Mouse (Mus musculus): ENCODE results near the gene Hat1.

Gene Hat1

GRCm38 (mm10) chr2:71376433-71376906 is 12.3 kb upstream of the Hat1 start:
- peak; percentile 93 for DNase-seq (ENCODE audit: low read depth, low spot score)

- peak; percentile 80 for DNase-seq (ENCODE audit: low read depth, low spot score)
These were observed 11.3 kb upstream of the Hat1 start for GRCm38 (mm10) chr2:71377426-71377825.

GRCm38 (mm10) chr2:71381962-71382361 is 6.8 kb upstream of the Hat1 start:
- DNase-seq (ENCODE audit: low read depth, low spot score): no peak

GRCm38 (mm10) chr2:71383890-71384289 is 4.9 kb upstream of the Hat1 start:
- DNase-seq (ENCODE audit: low read depth, low spot score): no peak

GRCm38 (mm10) chr2:71387766-71388165 is 992 bp upstream of the Hat1 start:
- no peak for DNase-seq (ENCODE audit: low read depth, low spot score)

- peak; percentile 67 for DNase-seq (ENCODE audit: low read depth, low spot score)
These were observed 1.1 kb downstream of the Hat1 start for GRCm38 (mm10) chr2:71389864-71390263.

- DNase-seq (ENCODE audit: low read depth, low spot score): peak; percentile 24
These were observed 16.9 kb downstream of the Hat1 start for GRCm38 (mm10) chr2:71405613-71406012.

- no peak for DNase-seq (ENCODE audit: low read depth, low spot score)
These were observed 30.1 kb downstream of the Hat1 start for GRCm38 (mm10) chr2:71418760-71419280.

GRCm38 (mm10) chr2:71419408-71419807 is 30.6 kb downstream of the Hat1 start:
- DNase-seq (ENCODE audit: low read depth, low spot score): no peak

- DNase-seq (ENCODE audit: low read depth, low spot score): no peak
These were observed 32.2 kb downstream of the Hat1 start for GRCm38 (mm10) chr2:71420895-71421425.

GRCm38 (mm10) chr2:71424545-71424944 is 35.8 kb downstream of the Hat1 start:
- DNase-seq (ENCODE audit: low read depth, low spot score): no peak

- no peak for DNase-seq (ENCODE audit: low read depth, low spot score)
These were observed 46.7 kb downstream of the Hat1 start for GRCm38 (mm10) chr2:71435440-71435839.

- DNase-seq (ENCODE audit: low read depth, low spot score): no peak
These were observed 54.6 kb downstream of the Hat1 start for GRCm38 (mm10) chr2:71443376-71443775.

GRCm38 (mm10) chr2:71445536-71446196 is 56.9 kb downstream of the Hat1 start:
- DNase-seq (ENCODE audit: low read depth, low spot score): no peak

- DNase-seq (ENCODE audit: low read depth, low spot score): peak; percentile 72
These were observed 60.8 kb downstream of the Hat1 start for GRCm38 (mm10) chr2:71449604-71450003.

- DNase-seq (ENCODE audit: low read depth, low spot score): no peak
These were observed 63.0 kb downstream of the Hat1 start for GRCm38 (mm10) chr2:71451761-71452160.

- DNase-seq (ENCODE audit: low read depth, low spot score): peak; percentile 96
These were observed 64.6 kb downstream of the Hat1 start, which contains the start of gene Metap1d for GRCm38 (mm10) chr2:71453161-71453916. Gene Metap1d (plus strand): TSS chr2:71453276.

- no peak for DNase-seq (ENCODE audit: low read depth, low spot score)
These were observed 65.1 kb downstream of the Hat1 start for GRCm38 (mm10) chr2:71453917-71454260.

- DNase-seq (ENCODE audit: low read depth, low spot score): no peak
These were observed 69.9 kb downstream of the Hat1 start for GRCm38 (mm10) chr2:71458624-71459023.

- no peak for DNase-seq (ENCODE audit: low read depth, low spot score)
These were observed 70.9 kb downstream of the Hat1 start for GRCm38 (mm10) chr2:71459659-71460058.

- no peak for DNase-seq (ENCODE audit: low read depth, low spot score)
These were observed 72.4 kb downstream of the Hat1 start for GRCm38 (mm10) chr2:71461139-71461538.

- no peak for DNase-seq (ENCODE audit: low read depth, low spot score)
These were observed 72.8 kb downstream of the Hat1 start for GRCm38 (mm10) chr2:71461589-71461988.

GRCm38 (mm10) chr2:71462066-71462465 is 73.3 kb downstream of the Hat1 start:
- DNase-seq (ENCODE audit: low read depth, low spot score): no peak

Data from A20 (cell line).